ENCODE assay signal across 8 mouse cellular contexts in the genomic region with DNA sequence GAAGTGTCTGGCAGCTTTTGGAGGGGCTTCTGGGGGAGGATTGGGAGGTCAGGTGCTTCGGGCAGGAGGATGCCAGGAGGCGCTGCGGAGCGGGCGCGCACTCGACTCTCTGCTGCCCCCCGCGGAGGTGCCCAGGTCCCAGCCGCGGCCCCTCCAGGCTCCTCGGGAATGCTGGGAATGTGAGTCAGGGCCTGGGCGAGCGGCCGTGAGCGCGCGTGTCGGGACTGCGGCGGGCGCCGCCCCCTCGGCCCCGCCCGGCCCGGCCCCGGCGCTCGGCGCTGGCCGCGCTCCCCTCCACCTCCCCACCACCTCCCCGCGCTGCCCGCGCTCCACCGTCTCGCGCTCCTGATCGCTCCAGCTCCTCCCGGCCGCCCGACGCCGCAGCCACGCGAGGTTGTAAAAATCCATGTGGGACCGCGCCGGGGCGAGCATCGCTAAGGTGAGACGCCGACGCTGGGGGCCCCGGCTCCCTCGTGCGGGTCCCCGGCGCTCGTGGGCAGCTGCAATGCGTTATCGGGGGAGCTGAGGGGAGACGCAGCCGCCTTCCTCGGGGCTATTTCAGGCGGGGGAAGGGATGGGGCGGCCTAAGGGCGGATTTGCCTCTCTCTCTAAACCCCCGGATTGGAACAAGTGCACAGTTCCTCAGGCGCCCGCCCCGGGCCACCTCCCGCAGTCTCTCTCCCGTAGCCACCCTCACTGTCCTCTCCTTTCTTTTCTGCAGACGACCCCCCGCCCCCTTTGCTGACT. TPM values are rescaled to one million over a fixed set of nuclear protein-coding genes. Genes with fewer than 3 reads are reported as not detected.
DNase-seq lines count a peak whose midpoint lies in the region; ATAC-seq and TF ChIP-seq lines count a peak whose summit lies in the region.

A gene (plus strand): TSS at position 253 of the 747 bp plus-strand sequence.

- TF ChIP-seq EP300 in heart, postnatal 0 days (IDR thresholded peaks at IDR 0.05; ENCODE audit: low read depth): no peak

- ATAC-seq in cerebellum, adult (ENCODE audit: insufficient number of reproducible peaks, low FRiP score, low TSS enrichment): peak; percentile 82
- peak; percentile 95 for ATAC-seq in forebrain, embryonic 14.5 days
- ATAC-seq in heart, postnatal 0 days (ENCODE audit: insufficient read depth, low read depth): peak; percentile 98
- ATAC-seq in liver, embryonic 16.5 days (ENCODE audit: low read depth): peak; percentile 90
- no peak for ATAC-seq in inflammation-experienced regulatory T-cells, adult 6 months

- H3K27ac ChIP-seq in forebrain, embryonic 14.5 days (ENCODE audit: low read depth, low read length): peak within 1 kb of the TSS; percentile 73
- H3K27ac ChIP-seq in heart, postnatal 0 days (ENCODE audit: low read depth): no peak within 1 kb of the TSS
- H3K27ac ChIP-seq in liver, embryonic 16.5 days (ENCODE audit: low read length): no peak within 1 kb of the TSS

- H3K9me3 ChIP-seq in forebrain, embryonic 14.5 days (replicated peaks; ENCODE audit: control insufficient read depth, low read length): no peaks in the 10 kb centered on the region
- no peaks in the 10 kb centered on the region for H3K9me3 ChIP-seq in heart, postnatal 0 days (replicated peaks; ENCODE audit: control insufficient read depth, low read length)
- no peaks in the 10 kb centered on the region for H3K9me3 ChIP-seq in liver, embryonic 16.5 days (replicated peaks; ENCODE audit: control insufficient read depth, low read length)

- 1% methylated on average over 25 of the region's 78 CpGs for WGBS in forebrain, embryonic 14.5 days
- WGBS in heart, postnatal 0 days: under 1% methylated on average over 64 of the region's 78 CpGs
- WGBS in liver, embryonic 16.5 days (ENCODE audit: insufficient replicate concordance): under 1% methylated on average over 71 of the region's 78 CpGs

- H3K4me1 ChIP-seq in forebrain, embryonic 14.5 days (ENCODE audit: control insufficient read depth, insufficient read depth, low read length): peaks cover 3% of the 10 kb centered on the region; the same call in 1 of the 2 replicates
- no peaks in the 10 kb centered on the region; the same call in 1 of the 2 replicates for H3K4me1 ChIP-seq in heart, postnatal 0 days (ENCODE audit: control insufficient read depth, insufficient read depth)
- no peaks in the 10 kb centered on the region for H3K4me1 ChIP-seq in liver, embryonic 16.5 days (ENCODE audit: control insufficient read depth, low read depth, low read length)

- H3K4me3 ChIP-seq in forebrain, embryonic 14.5 days (ENCODE audit: low read depth, low read length): peak within 1 kb of the TSS; percentile 66
- H3K4me3 ChIP-seq in heart, postnatal 0 days (ENCODE audit: low read depth, low read length): peak within 1 kb of the TSS; percentile 66
- peak within 1 kb of the TSS; percentile 60 for H3K4me3 ChIP-seq in liver, embryonic 16.5 days (ENCODE audit: low read depth, low read length)

- H3K9ac ChIP-seq in forebrain, embryonic 14.5 days (ENCODE audit: low read length): peak within 1 kb of the TSS; percentile 78
- H3K9ac ChIP-seq in heart, postnatal 0 days (replicated peaks; ENCODE audit: low read depth, low read length): peak within 1 kb of the TSS; percentile 55
- peak within 1 kb of the TSS; percentile 41; the same call in 1 of the 2 replicates for H3K9ac ChIP-seq in liver, embryonic 16.5 days (ENCODE audit: low read depth, low read length)

- 0 out of 2 replicates have a peak, but pooled peaks cover 3% of the 10 kb centered on the region for H3K27me3 ChIP-seq in forebrain, embryonic 14.5 days (replicated peaks; ENCODE audit: control insufficient read depth, insufficient read depth, low read length)
- H3K27me3 ChIP-seq in heart, postnatal 0 days (ENCODE audit: control insufficient read depth, insufficient read depth, low read length): peaks cover 9% of the 10 kb centered on the region; the same call in 1 of the 2 replicates
- peaks cover 20% of the 10 kb centered on the region for H3K27me3 ChIP-seq in liver, embryonic 16.5 days (ENCODE audit: control insufficient read depth, insufficient read depth, low read depth, low read length)

- H3K4me2 ChIP-seq in forebrain, embryonic 14.5 days (ENCODE audit: low read length): peak within 1 kb of the TSS; percentile 59
- H3K4me2 ChIP-seq in heart, postnatal 0 days (ENCODE audit: low read depth, low read length): peak within 1 kb of the TSS; percentile 87
- H3K4me2 ChIP-seq in liver, embryonic 16.5 days (ENCODE audit: low read depth, low read length): peak within 1 kb of the TSS; percentile 68

- peak; percentile 64 for TF ChIP-seq CTCF in heart, postnatal 0 days (IDR thresholded peaks at IDR 0.05; ENCODE audit: low read depth)

- DNase-seq in ES-CJ7 (ENCODE audit: low read depth, low spot score): peak; percentile 85
- peak; percentile 91 for DNase-seq in forebrain, embryonic 14.5 days (ENCODE audit: low spot score)
- DNase-seq in heart, postnatal 0 days (ENCODE audit: low spot score): peak; percentile 63
- DNase-seq in layer of hippocampus, adult 18-20 months (ENCODE audit: low spot score in 2 of 2): peak; percentile 72 to 88
- DNase-seq in ovary, postnatal 10 days (ENCODE audit: low spot score): peak; percentile 19

- no peaks in the 10 kb centered on the region for H3K36me3 ChIP-seq in forebrain, embryonic 14.5 days (ENCODE audit: control insufficient read depth, insufficient read depth, low read length)
- no peaks in the 10 kb centered on the region for H3K36me3 ChIP-seq in heart, postnatal 0 days (replicated peaks; ENCODE audit: control insufficient read depth, insufficient read depth, low read length)
- H3K36me3 ChIP-seq in liver, embryonic 16.5 days (ENCODE audit: control insufficient read depth, insufficient read depth): no peaks in the 10 kb centered on the region

RNA-seq across cellular contexts. Expression of the gene that starts here (rescaled TPM):
- polyA plus RNA-seq in forebrain, embryonic 14.5 days (2014; fragmentation: Nextera tagmentation; extraction: Ambion mirVana): 40.6 and 56.8 TPM in 2 replicates
- total RNA-seq in heart, postnatal 0 days (2014; rRNA removed; ENCODE audit: low replicate concordance): 0.11 and 12.3 TPM in 2 replicates
- 1.7 and 1.8 TPM in 2 replicates for polyA plus RNA-seq in heart, postnatal 0 days (2015; fragmentation: Nextera tagmentation; extraction: Ambion mirVana)
- total RNA-seq in layer of hippocampus, adult 18-20 months (2021): 100 to 1,000 TPM; 198 to 199 TPM
- 1.4 and 1.5 TPM in 2 replicates for polyA plus RNA-seq in liver, embryonic 16.5 days (2015; fragmentation: Nextera tagmentation; extraction: Ambion mirVana)
- polyA plus RNA-seq in inflammation-experienced regulatory T-cells, adult 6 months (2017; shearing (Covaris generic)): under 1 TPM in 1 of 3 experiments, not detected in 2; 0.27 TPM

Comparison
In these comparisons a context has a peak if more than half of its experiments do, and no peak if none do; other contexts are left out.
1. RNA of the gene that starts here (total RNA-seq): 198 to 199 TPM in layer of hippocampus, adult 18-20 months; 0.11 to 12.3 TPM in heart, postnatal 0 days; every median in the first group is over 10 times any median in the second.
2. RNA of the gene that starts here (polyA plus RNA-seq): 40.6 to 56.8 TPM in forebrain, embryonic 14.5 days; 1.7 to 1.8 TPM in heart, postnatal 0 days, 1.4 to 1.5 TPM in liver, embryonic 16.5 days and 0.27 TPM in inflammation-experienced regulatory T-cells, adult 6 months; every median in the first group is over 10 times any median in the second.
3. DNase-seq: peak in every context shown above with its lines; median percentile 91 in forebrain, embryonic 14.5 days; 85 in ES-CJ7; 80 in layer of hippocampus, adult 18-20 months; 63 in heart, postnatal 0 days; 19 in ovary, postnatal 10 days.
4. Peak in every context shown above with its lines, with median percentiles within 50 percentile points of each other: H3K4me2 ChIP-seq, H3K4me3 ChIP-seq and H3K9ac ChIP-seq.